ENCODE assay signal across 20 mouse cellular contexts in the genomic region with DNA sequence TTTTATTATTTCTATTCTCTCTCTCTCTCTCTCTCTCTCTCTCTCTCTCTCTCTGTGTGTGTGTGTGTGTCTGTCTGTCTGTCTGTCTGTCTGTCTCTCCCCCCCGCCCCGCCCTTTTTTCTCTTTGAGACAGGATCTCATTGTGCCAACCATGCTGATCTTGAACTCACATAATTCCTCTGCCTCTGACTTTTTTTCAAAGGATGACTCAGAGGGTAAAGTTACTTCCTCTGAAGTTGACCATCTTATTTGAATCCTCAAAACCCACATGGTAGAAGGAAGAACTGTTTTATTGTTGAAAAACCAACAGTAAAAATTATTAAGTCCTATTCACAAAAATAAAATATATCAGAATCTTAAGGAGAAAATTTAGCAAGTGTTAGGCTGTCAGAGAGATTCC. TPM values are rescaled to one million over a fixed set of nuclear protein-coding genes. Genes with fewer than 3 reads are reported as not detected.
DNase-seq lines count a peak whose midpoint lies in the region; ATAC-seq and TF ChIP-seq lines count a peak whose summit lies in the region.
"Had no signal": no experiment of that assay in that cellular context is flagged by ENCODE, and none has a peak within 500 bp of the region (broad histone marks: within the 10 kb centered on the region; RNA-seq: fewer than 3 reads in every experiment).

No protein-coding gene starts in this region.

- H3K27me3 ChIP-seq in CH12.LX (replicated peaks) = no peaks in the 10 kb centered on the region
- H3K27me3 ChIP-seq in forebrain, embryonic 12.5 days = no peaks in the 10 kb centered on the region
- H3K27me3 ChIP-seq: Patski had no signal

- ATAC-seq in forebrain, embryonic 12.5 days (ENCODE audit: low FRiP score) = no peak
- ATAC-seq: activated CD4-positive, CD25-positive, alpha-beta regulatory T cell, adult 4 months; CD4-positive, CD25-positive, alpha-beta regulatory T cell, adult 4 months; Patski had no signal

- H3K9me3 ChIP-seq in CH12.LX (replicated peaks; ENCODE audit: low read length) = no peaks in the 10 kb centered on the region
- no peaks in the 10 kb centered on the region for H3K9me3 ChIP-seq in forebrain, embryonic 12.5 days
- H3K9me3 ChIP-seq: G1E had no signal

- WGBS in forebrain, embryonic 12.5 days = 100% methylated on average over 1 of the region's 2 CpGs

- dilution Hi-C loops in CH12.LX (cut with MboI; ENCODE audit: extremely low pct_ligation_motif_present, extremely low pct_unique_long_range_greater_than_20kb, low sequenced_read_pairs) = no loop called here

- in situ Hi-C loops in CH12.LX (cut with MboI; ENCODE audit: low pct_ligation_motif_present, low pct_unique_long_range_greater_than_20kb, low sequenced_read_pairs) = no loop called here

- H3K4me1 ChIP-seq in CH12.LX (ENCODE audit: control insufficient read depth in 1 of 2, insufficient read depth in 2 of 2) = peaks cover 9 to 44% of the 10 kb centered on the region in 2 experiments
- no peaks in the 10 kb centered on the region for H3K4me1 ChIP-seq in forebrain, embryonic 12.5 days

- TF ChIP-seq RAD21 in CH12.LX (IDR thresholded peaks at IDR 0.05; ENCODE audit: low read depth, low read length) = no peak

- no peak overlapping the region for H3K4me3 ChIP-seq in CH12.LX (replicated peaks in 1 of 3; ENCODE audit: low read depth in 2 of 3, low read length in 2 of 3, poor library complexity in 1 of 3)
- no peak overlapping the region for H3K4me3 ChIP-seq in forebrain, embryonic 12.5 days (replicated peaks)

- H3K27ac ChIP-seq in CH12.LX (ENCODE audit: insufficient read depth, low read depth) = no peak overlapping the region
- H3K27ac ChIP-seq in forebrain, embryonic 12.5 days = no peak overlapping the region

- DNase-seq in 416B (ENCODE audit: low read depth) (peak; percentile 64), CH12.LX (ENCODE audit: extremely low read depth) (peak; percentile 63)
- no peak for DNase-seq in embryo, embryonic 9.5 days (ENCODE audit: extremely low spot score)
- DNase-seq: adrenal gland, adult 2 months; adrenal gland, adult 8-10 months; adrenal gland, postnatal 10 days; adrenal gland, postnatal 14 days; adrenal gland, postnatal 25 days; adrenal gland, postnatal 36 days; B cell, adult 2 months; cerebellum, adult 11 months; cerebellum, adult 11-12 months; cerebellum, adult 18-20 months; cerebellum, adult 2 months; cerebellum, adult 8-10 months had no signal

- no peak overlapping the region for H3K9ac ChIP-seq in CH12.LX (ENCODE audit: insufficient read depth, low read depth)
- H3K9ac ChIP-seq in forebrain, embryonic 12.5 days = no peak overlapping the region

- peaks cover 54 to 89% of the 10 kb centered on the region in 2 experiments for H3K36me3 ChIP-seq in CH12.LX (replicated peaks in 1 of 2; ENCODE audit: control insufficient read depth in 1 of 2, insufficient read depth in 1 of 2, low read length in 1 of 2)
- peaks cover 92% of the 10 kb centered on the region for H3K36me3 ChIP-seq in forebrain, embryonic 12.5 days (replicated peaks)

- peak overlapping the region; percentile 36; the same call in 1 of the 2 replicates for H3K4me2 ChIP-seq in CH12.LX (ENCODE audit: insufficient read depth, low read depth, poor library complexity, severe bottlenecking)
- no peak overlapping the region for H3K4me2 ChIP-seq in forebrain, embryonic 12.5 days

- no peaks in the 10 kb centered on the region; the same call in 1 of the 2 replicates for H3K79me2 ChIP-seq in CH12.LX (replicated peaks; ENCODE audit: control insufficient read depth, extremely low read depth, insufficient read depth, poor library complexity, severe bottlenecking)

- no peak for TF ChIP-seq CTCF in CH12.LX (conservative IDR thresholded peaks at IDR 0.05 in 1 of 2, IDR thresholded peaks at IDR 0.05 in 1 of 2; ENCODE audit: low read depth in 2 of 2, low read length in 2 of 2)

- TF ChIP-seq POLR2A in CH12.LX (IDR thresholded peaks at IDR 0.05; ENCODE audit: low read depth, low read length) = no peak

- TF ChIP-seq EP300 in CH12.LX (IDR thresholded peaks at IDR 0.05; ENCODE audit: low read length) = no peak

TF ChIP-seq in CH12.LX, 34 proteins besides CTCF, POLR2A, EP300 and RAD21:
- TF ChIP-seq ZKSCAN1 (IDR thresholded peaks at IDR 0.05; ENCODE audit: borderline replicate concordance, low read depth, low read length) (no peak), JUND (conservative IDR thresholded peaks at IDR 0.05; ENCODE audit: low read depth, low read length) (peak; percentile 45; the same call in 1 of the 2 replicates), SIN3A (IDR thresholded peaks at IDR 0.05; ENCODE audit: low read length) (no peak), E2F4 (IDR thresholded peaks at IDR 0.05; ENCODE audit: insufficient replicate concordance, low read depth, low read length) (no peak), MAZ (IDR thresholded peaks at IDR 0.05; ENCODE audit: low read depth, low read length) (no peak), GABPA (IDR thresholded peaks at IDR 0.05; ENCODE audit: insufficient replicate concordance, low read depth, low read length) (no peak), CHD2 (IDR thresholded peaks at IDR 0.05; ENCODE audit: low read length) (no peak), CHD1 (IDR thresholded peaks at IDR 0.05; ENCODE audit: low read depth, low read length) (no peak), USF2 (conservative IDR thresholded peaks at IDR 0.05; ENCODE audit: low read depth, low read length) (no peak), MXI1 (IDR thresholded peaks at IDR 0.05; ENCODE audit: low read depth, low read length) (no peak), TBP (conservative IDR thresholded peaks at IDR 0.05; ENCODE audit: low read depth, low read length) (no peak), PAX5 (IDR thresholded peaks at IDR 0.05; ENCODE audit: low read length) (no peak), NELFE (IDR thresholded peaks at IDR 0.05; ENCODE audit: low read depth, low read length) (no peak), MEF2A (IDR thresholded peaks at IDR 0.05; ENCODE audit: borderline replicate concordance, low read depth, low read length) (no peak), POLR2AphosphoS2 (IDR thresholded peaks at IDR 0.05; ENCODE audit: low read depth, low read length) (no peak), ZNF384 (IDR thresholded peaks at IDR 0.05; ENCODE audit: low read depth, low read length) (peak; percentile 83), JUN (IDR thresholded peaks at IDR 0.05; ENCODE audit: insufficient read depth, low read depth, low read length) (no peak)

RNA-seq across cellular contexts. Expression of gene Tmem42, which starts 16.4 kb away (rescaled TPM):
- total RNA-seq in CH12.LX (2012; rRNA removed) = 5.5 and 6.9 TPM in 2 replicates
- 5.1 and 5.3 TPM in 2 replicates for total RNA-seq in CH12.LX (2014; rRNA removed)
- 6.4 and 6.8 TPM in 2 replicates for polyA plus RNA-seq in CH12.LX (2012; ENCODE audit: insufficient read length, low read depth)
- polyA plus RNA-seq in forebrain, embryonic 12.5 days (2016; fragmentation: Nextera tagmentation; extraction: Ambion mirVana) = 16.6 and 17.8 TPM in 2 replicates

RNA-seq across cellular contexts. Expression of gene Tgm4, which starts 29.8 kb away (rescaled TPM):
- total RNA-seq in CH12.LX (2012; rRNA removed) (0.50 and 0.51 TPM in 2 replicates), CH12.LX (2014; rRNA removed) (not detected in 2 replicates)
- 0.24 and 0.26 TPM in 2 replicates for polyA plus RNA-seq in CH12.LX (2012; ENCODE audit: insufficient read length, low read depth)
- 0.88 and 0.97 TPM in 2 replicates for polyA plus RNA-seq in forebrain, embryonic 12.5 days (2016; fragmentation: Nextera tagmentation; extraction: Ambion mirVana)
- polyA plus RNA-seq: G1E had no signal

RNA-seq across cellular contexts. Expression of gene Kif15, which starts 53.9 kb away (rescaled TPM):
- 51.5 and 51.7 TPM in 2 replicates for total RNA-seq in CH12.LX (2012; rRNA removed)
- 85.4 and 101 TPM in 2 replicates for total RNA-seq in CH12.LX (2014; rRNA removed)
- 63.5 and 66.6 TPM in 2 replicates for polyA plus RNA-seq in CH12.LX (2012; ENCODE audit: insufficient read length, low read depth)
- polyA plus RNA-seq in forebrain, embryonic 12.5 days (2016; fragmentation: Nextera tagmentation; extraction: Ambion mirVana) = 90.5 and 92.2 TPM in 2 replicates
- polyA plus RNA-seq: adrenal gland, adult 2 months had no signal

RNA-seq across cellular contexts. Expression of gene 1110059G10Rik, which starts 53.9 kb away (rescaled TPM):
- total RNA-seq in CH12.LX (2012; rRNA removed) (5.6 TPM in 2 replicates), CH12.LX (2014; rRNA removed) (25.7 and 32.3 TPM in 2 replicates)
- 24.5 and 25.2 TPM in 2 replicates for polyA plus RNA-seq in CH12.LX (2012; ENCODE audit: insufficient read length, low read depth)
- 33.1 and 38.3 TPM in 2 replicates for polyA plus RNA-seq in forebrain, embryonic 12.5 days (2016; fragmentation: Nextera tagmentation; extraction: Ambion mirVana)
